Mouse (Mus musculus) liver, embryonic 16.5 days (tissue): Measurements from ENCODE around the gene AC109138.7. TPM values are rescaled to one million over a fixed set of nuclear protein-coding genes. Genes with fewer than 3 reads are reported as not detected.

Experiments
- ATAC-seq: fragments of 200-750 bp; cut with Nextera tagmentation; 2 replicates; pipeline ENCODE4 v1.8.0; 2017; ENCODE audit warnings: low read depth, mild to moderate bottlenecking, moderate number of reproducible peaks, moderate library complexity
- H3K27ac ChIP-seq: fragments of 300-500 bp; sonication (generic); 2 replicates; pipeline ENCODE4 v1.5.1; 2014; ENCODE audit warnings: mild to moderate bottlenecking, low read length
- H3K27me3 ChIP-seq: fragments of 300-500 bp; sonication (generic); 2 replicates; pipeline ENCODE4 v1.6.1; 2014; ENCODE audit warnings: low read depth, low read length, mixed read lengths; ENCODE audit not compliant: control insufficient read depth, insufficient read depth
- H3K36me3 ChIP-seq: fragments of 300-500 bp; sonication (generic); 2 replicates; pipeline ENCODE4 v1.6.1; 2014; ENCODE audit warnings: mild to moderate bottlenecking; ENCODE audit not compliant: control insufficient read depth, insufficient read depth
- H3K4me1 ChIP-seq: fragments of 300-500 bp; sonication (generic); 2 replicates; pipeline ENCODE4 v1.6.1; 2014; ENCODE audit warnings: low read depth, low read length, mixed read lengths; ENCODE audit not compliant: control insufficient read depth
- H3K4me2 ChIP-seq: fragments of 300-500 bp; sonication (generic); 2 replicates; pipeline ENCODE4 v1.6.1; 2014; ENCODE audit warnings: low read depth, low read length, mixed read lengths
- H3K4me3 ChIP-seq: fragments of 300-500 bp; sonication (generic); 2 replicates; pipeline ENCODE4 v1.5.1; 2014; ENCODE audit warnings: low read depth, mild to moderate bottlenecking, low read length
- H3K9ac ChIP-seq: fragments of 300-500 bp; sonication (generic); 2 replicates; pipeline ENCODE4 v1.6.1; 2014; ENCODE audit warnings: low read depth, low read length
- H3K9me3 ChIP-seq: fragments of 300-500 bp; sonication (generic); replicated peaks from 2 replicates; pipeline ENCODE4 v1.6.1; 2016; ENCODE audit warnings: low read length; ENCODE audit not compliant: control insufficient read depth
- WGBS: fragments of 180-500 bp; shearing (Covaris S2); extraction: QIAGEN DNeasy Blood & Tissue Kit; methylation state at CpG from one replicate; pipeline ENCODE4 v1.1.7; 2014; ENCODE audit not compliant: insufficient replicate concordance; 5-methylcytosine and 5-hydroxymethylcytosine counted together
- polyA plus RNA-seq: library from polyadenylated mRNA; unstranded; fragments of >200 nt; fragmentation: Nextera tagmentation; extraction: Ambion mirVana; gene quantifications from 2 replicates; pipeline ENCODE4 v1.2.1, GENCODE M21; 2015

The AC109138.7 gene
- polyA plus RNA-seq, 1 experiment from 2014 or later, result not detected

DNA sequence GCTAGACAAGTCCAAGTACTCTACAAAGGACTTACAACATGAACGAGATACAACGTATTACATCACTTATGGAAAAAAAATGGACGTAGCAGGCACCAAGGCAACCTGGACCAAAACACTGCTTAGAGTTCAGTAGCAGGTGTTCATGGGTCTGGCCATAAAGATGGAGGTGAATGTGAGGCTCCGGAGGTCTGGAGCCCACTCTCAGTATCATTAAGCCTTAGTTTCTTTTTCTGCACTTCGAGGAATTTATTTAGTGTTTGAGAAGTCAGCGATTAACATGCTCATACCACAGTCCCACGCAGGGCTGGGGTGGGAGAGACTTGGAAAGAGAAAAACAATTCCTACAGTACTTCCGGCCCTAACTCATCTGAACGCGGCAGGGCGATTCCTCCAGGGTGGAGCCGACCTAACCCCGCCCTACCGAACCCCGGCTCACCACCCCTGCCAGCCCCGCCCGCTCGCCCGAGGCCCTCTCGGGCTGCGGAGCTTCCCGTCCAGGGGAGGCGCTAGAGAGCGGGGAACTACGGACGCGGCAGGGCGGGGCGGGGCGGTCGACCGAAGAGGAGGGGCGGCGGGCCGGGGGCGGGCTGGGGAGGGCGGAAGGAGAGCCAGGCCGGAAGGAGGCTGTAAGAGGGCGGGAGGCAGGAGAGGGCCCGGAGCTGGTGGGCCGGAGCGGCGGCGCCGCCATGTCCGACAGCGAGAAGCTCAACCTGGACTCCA, 22.5 kb upstream of the AC109138.7 start, which contains the start of gene Ppp1ca:
TSS of gene Ppp1ca (plus strand) at position 538 of the 723 bp plus-strand sequence.
- Histone ChIP-seq H3K4me2 (peak within 1 kb of the TSS; percentile 90), H3K9ac (peak within 1 kb of the TSS; percentile 98), H3K27me3 (no peaks in the 10 kb centered on the region), H3K36me3 (peaks cover 24% of the 10 kb centered on the region), H3K9me3 (no peaks in the 10 kb centered on the region), H3K4me1 (peaks cover 48% of the 10 kb centered on the region), H3K4me3 (peak within 1 kb of the TSS; percentile 97), H3K27ac (peak within 1 kb of the TSS; percentile 90)
- peak; percentile 94 for ATAC-seq
- WGBS, result 3% methylated on average over 40 of the region's 47 CpGs

DNA sequence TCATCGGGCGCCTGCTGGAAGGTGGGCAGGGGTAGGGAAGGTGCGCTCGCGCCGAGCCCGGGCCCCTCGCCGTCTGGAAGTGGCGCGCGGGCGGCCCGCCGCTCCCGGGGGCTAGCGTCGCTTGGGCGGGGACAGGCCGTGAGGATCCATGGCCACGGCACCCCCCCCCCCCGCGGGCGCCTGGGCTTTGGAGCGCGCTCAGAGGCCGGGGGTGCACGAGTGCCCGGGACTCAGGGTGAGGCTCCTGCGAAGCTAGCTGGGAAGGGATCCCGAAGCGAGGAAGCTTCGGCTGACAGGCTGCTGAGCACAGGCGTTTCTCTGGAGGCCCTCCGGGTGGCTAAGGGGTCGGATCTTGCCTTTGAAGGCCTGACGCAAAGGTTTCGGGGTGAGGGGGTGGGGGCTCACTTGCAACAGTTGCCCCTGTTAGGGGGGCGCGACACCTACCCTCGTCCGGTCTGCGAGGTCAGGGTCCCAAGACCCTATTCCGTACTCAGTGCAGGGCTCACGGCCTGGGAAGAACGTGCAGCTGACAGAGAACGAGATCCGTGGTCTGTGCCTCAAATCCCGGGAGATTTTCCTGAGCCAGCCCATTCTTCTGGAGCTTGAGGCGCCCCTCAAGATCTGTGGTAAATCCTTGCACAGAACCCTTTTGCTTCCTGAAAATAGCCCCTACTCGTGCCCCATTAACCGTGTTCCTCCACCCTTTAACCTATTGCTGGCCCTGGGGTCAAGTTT, 21.7 kb upstream of the AC109138.7 start:
- H3K9ac ChIP-seq, result peak overlapping the region; percentile 98
- ATAC-seq, result peak; percentile 44
- H3K36me3 ChIP-seq, result peaks cover 31% of the 10 kb centered on the region
- H3K27me3 ChIP-seq, result no peaks in the 10 kb centered on the region
- H3K27ac ChIP-seq, result peak overlapping the region; percentile 90
- under 1% methylated on average over 42 of the region's 52 CpGs for WGBS
- no peaks in the 10 kb centered on the region for H3K9me3 ChIP-seq
- peaks cover 55% of the 10 kb centered on the region for H3K4me1 ChIP-seq
- peak overlapping the region; percentile 97 for H3K4me3 ChIP-seq
- peak overlapping the region; percentile 90 for H3K4me2 ChIP-seq

- no peaks in the 10 kb centered on the region for H3K27me3 ChIP-seq
- H3K9me3 ChIP-seq, result no peaks in the 10 kb centered on the region
- ATAC-seq, result no peak
- peak overlapping the region; percentile 97 for H3K4me3 ChIP-seq
- peaks cover 56% of the 10 kb centered on the region for H3K4me1 ChIP-seq
- peak overlapping the region; percentile 90 for H3K27ac ChIP-seq
- WGBS, result 41% methylated on average over 6 of the region's 6 CpGs
- peak overlapping the region; percentile 90 for H3K4me2 ChIP-seq
- H3K9ac ChIP-seq, result peak overlapping the region; percentile 98
- peaks cover 31% of the 10 kb centered on the region for H3K36me3 ChIP-seq
These were observed 21.0 kb upstream of the AC109138.7 start for GRCm38 (mm10) chr19:4193129-4193528.

DNA sequence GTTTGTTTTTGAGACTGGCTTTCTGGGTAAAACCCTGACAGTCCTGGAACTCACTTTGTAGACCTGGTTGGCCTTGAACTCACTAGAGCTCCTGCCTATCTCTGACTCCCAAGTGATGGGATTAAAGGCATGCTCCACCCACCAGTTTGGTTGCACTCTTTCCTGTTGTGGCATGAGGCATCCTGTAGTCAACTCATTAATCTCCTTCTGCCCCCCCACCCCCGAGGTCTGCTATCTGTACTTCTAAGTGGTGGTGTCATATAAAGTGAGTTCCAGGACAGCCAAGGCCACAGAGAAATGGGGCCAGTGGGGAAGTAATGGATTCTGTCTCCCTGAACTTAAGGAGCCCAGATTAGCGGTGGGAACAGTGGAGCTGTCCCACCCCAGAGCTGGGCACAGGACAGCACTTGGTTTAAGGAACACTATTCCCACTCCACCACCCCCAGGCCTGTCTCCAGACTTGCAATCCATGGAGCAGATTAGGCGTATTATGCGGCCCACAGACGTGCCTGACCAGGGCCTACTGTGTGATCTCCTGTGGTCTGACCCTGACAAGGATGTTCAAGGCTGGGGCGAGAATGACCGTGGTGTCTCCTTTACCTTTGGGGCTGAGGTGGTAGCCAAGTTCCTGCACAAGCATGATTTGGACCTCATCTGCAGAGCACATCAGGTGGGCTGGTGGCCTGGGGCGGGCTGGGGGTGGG, 20.0 kb upstream of the AC109138.7 start:
- H3K9ac ChIP-seq, result no peak overlapping the region; the same call in 1 of the 2 replicates
- no peak overlapping the region for H3K4me2 ChIP-seq
- no peak for ATAC-seq
- H3K36me3 ChIP-seq, result peaks cover 31% of the 10 kb centered on the region
- H3K4me1 ChIP-seq, result peaks cover 56% of the 10 kb centered on the region
- H3K27ac ChIP-seq, result peak overlapping the region; percentile 7; the same call in 1 of the 2 replicates
- H3K27me3 ChIP-seq, result no peaks in the 10 kb centered on the region
- WGBS, result 70% methylated on average over 8 of the region's 8 CpGs
- H3K9me3 ChIP-seq, result no peaks in the 10 kb centered on the region
- H3K4me3 ChIP-seq, result no peak overlapping the region

DNA sequence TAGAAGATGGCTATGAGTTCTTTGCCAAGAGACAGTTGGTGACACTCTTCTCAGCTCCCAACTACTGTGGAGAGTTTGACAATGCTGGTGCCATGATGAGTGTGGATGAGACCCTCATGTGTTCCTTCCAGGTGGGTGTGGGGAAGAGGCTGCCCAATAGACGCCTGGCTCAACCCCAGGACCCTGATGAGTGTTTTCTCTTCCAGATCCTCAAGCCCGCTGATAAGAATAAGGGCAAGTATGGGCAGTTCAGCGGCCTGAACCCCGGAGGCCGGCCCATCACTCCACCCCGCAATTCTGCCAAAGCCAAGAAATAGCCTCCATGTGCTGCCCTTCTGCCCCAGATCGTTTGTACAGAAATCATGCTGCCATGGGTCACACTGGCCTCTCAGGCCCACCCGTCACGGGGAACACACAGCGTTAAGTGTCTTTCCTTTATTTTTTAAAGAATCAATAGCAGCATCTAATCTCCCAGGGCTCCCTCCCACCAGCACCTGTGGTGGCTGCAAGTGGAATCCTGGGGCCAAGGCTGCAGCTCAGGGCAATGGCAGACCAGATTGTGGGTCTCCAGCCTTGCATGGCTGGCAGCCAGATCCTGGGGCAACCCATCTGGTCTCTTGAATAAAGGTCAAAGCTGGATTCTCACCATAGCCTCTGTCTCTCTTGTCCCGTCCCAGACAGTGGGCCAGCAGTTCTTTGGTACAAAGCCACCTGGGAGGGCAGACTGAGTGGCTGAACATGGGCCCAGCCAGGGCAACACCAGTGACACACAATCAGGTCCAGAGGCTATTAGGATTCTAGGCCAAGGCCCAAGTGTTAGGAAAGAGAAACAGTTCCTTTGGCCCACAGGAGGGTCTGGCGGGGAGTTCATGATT, 19.1 kb upstream of the AC109138.7 start:
- Histone ChIP-seq H3K27ac (peak overlapping the region; percentile 7; the same call in 1 of the 2 replicates), H3K4me2 (no peak overlapping the region), H3K9ac (no peak overlapping the region), H3K4me3 (no peak overlapping the region), H3K27me3 (no peaks in the 10 kb centered on the region), H3K9me3 (no peaks in the 10 kb centered on the region), H3K4me1 (peaks cover 59% of the 10 kb centered on the region), H3K36me3 (peaks cover 33% of the 10 kb centered on the region)
- WGBS, result 76% methylated on average over 12 of the region's 12 CpGs
- no peak for ATAC-seq

DNA sequence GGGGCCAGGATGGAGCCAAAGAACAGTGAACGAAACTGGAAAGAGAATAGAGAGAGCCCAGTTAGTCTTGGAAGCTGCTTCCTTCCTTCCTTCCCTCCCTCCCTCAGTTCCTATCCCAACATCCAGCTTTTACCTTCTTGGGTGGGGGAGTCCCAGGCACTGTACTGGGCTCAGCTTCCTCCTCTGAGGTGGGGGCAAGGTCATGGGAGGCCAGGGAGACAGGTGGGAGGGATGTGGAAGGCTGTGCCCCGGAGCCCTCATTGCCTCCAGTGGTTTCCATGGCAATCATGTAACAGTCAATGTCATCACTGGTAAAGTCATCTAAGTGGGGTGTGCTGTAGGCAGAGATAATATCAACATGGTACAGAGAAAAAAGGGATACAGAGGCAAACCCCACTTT, 18.1 kb upstream of the AC109138.7 start:
- Histone ChIP-seq H3K9me3 (no peaks in the 10 kb centered on the region), H3K27me3 (no peaks in the 10 kb centered on the region), H3K4me3 (no peak overlapping the region), H3K4me1 (peaks cover 60% of the 10 kb centered on the region), H3K36me3 (peaks cover 33% of the 10 kb centered on the region), H3K27ac (no peak overlapping the region), H3K9ac (no peak overlapping the region), H3K4me2 (no peak overlapping the region)
- ATAC-seq, result no peak
- 55% methylated on average over 2 of the region's 2 CpGs for WGBS

- no peak overlapping the region for H3K4me3 ChIP-seq
- H3K9ac ChIP-seq, result no peak overlapping the region
- no peak overlapping the region for H3K4me2 ChIP-seq
- peaks cover 55% of the 10 kb centered on the region for H3K4me1 ChIP-seq
- WGBS, result 40% methylated on average over 5 of the region's 5 CpGs
- no peak overlapping the region for H3K27ac ChIP-seq
- H3K27me3 ChIP-seq, result no peaks in the 10 kb centered on the region
- H3K9me3 ChIP-seq, result no peaks in the 10 kb centered on the region
- peaks cover 33% of the 10 kb centered on the region for H3K36me3 ChIP-seq
- no peak for ATAC-seq
These were observed 17.6 kb upstream of the AC109138.7 start for GRCm38 (mm10) chr19:4196548-4196947.

DNA sequence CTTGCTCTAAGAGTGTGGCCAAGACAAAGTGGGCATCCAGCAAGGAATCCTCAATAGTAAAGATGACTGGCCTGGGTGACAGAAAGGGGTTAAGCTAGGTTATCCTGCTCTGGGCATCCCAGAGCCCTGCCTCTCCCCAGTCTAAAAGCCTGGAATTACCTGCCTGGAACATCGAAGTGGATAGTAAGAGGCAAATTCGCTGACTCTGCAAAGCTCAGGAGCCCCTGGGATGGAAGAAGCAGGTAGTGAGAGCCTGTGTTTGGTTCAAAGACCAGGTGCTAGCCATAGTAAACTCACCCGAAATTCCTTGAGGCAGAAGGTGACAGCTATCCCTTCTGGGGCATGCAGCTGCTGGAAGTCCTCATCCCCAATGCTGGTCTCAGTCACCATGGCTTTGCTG, 17.0 kb upstream of the AC109138.7 start:
- H3K27me3 ChIP-seq, result no peaks in the 10 kb centered on the region
- ATAC-seq, result no peak
- H3K36me3 ChIP-seq, result peaks cover 33% of the 10 kb centered on the region
- H3K4me2 ChIP-seq, result no peak overlapping the region
- no peak overlapping the region for H3K4me3 ChIP-seq
- no peaks in the 10 kb centered on the region for H3K9me3 ChIP-seq
- peaks cover 60% of the 10 kb centered on the region for H3K4me1 ChIP-seq
- H3K27ac ChIP-seq, result peak overlapping the region; percentile 46; the same call in 1 of the 2 replicates
- H3K9ac ChIP-seq, result no peak overlapping the region
- WGBS, result 57% methylated on average over 3 of the region's 3 CpGs
